Mouse (Mus musculus): Measurements from ENCODE around the gene Olfr1335.
"Not testable (repeated sequence)": the region's sequence is repeated elsewhere in the genome, so short reads cannot be mapped to it uniquely, and the experiment has no call there.

Gene Olfr1335

GRCm38 (mm10) chr4:118809844-118810243 lies at the start of gene Olfr1335:
Olfr1335 (minus strand) TSS chr4:118809944.
- DNase-seq (ENCODE audit: extremely low spot score, low spot score), result no peak

GRCm38 (mm10) chr4:118836179-118836578 lies 26.4 kb upstream of the Olfr1335 start, which contains the start of gene Olfr1333:
Olfr1333 (minus strand) TSS chr4:118836279.
- DNase-seq (ENCODE audit: extremely low spot score, low spot score), result no peak

GRCm38 (mm10) chr4:118818921-118819320 lies 9.2 kb upstream of the Olfr1335 start:
- no peak for DNase-seq (ENCODE audit: extremely low spot score, low spot score)

GRCm38 (mm10) chr4:118792796-118793195 lies 16.9 kb downstream of the Olfr1335 start:
- DNase-seq (ENCODE audit: extremely low spot score, low spot score), result not testable (repeated sequence)

- DNase-seq (ENCODE audit: extremely low spot score, low spot score), result no peak
These were observed 27.3 kb downstream of the Olfr1335 start, which contains the start of gene Olfr1337 for GRCm38 (mm10) chr4:118782486-118782885. Olfr1337 (minus strand) TSS chr4:118782586.
